Mouse (Mus musculus): Measurements from ENCODE around the gene Fen1.
A peak's percentile ranks its signal among the peaks of the same experiment; 100 is the strongest.

DNA sequence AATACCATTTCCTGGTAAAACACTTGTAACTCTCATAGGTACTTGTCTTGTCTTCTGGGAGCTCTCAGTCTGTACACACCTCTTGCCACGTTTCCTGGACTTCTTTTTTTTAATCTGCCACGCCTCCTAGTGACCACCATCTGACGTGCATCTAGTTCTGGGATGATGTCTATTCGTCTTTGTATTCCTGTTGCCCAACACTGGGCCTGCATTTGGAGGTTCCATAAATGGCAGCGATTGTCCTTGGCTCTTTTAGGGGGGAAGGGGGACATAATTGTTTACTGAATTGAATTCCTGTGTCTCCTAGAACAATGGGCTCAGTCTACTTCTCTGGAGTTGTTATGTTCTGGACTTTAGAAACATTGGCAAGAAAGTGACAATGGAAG is 640 bp upstream of the Fen1 start:
- TF ChIP-seq USF1 (IDR thresholded peaks at IDR 0.05; ENCODE audit: low read depth) (no peak), CTCF (IDR thresholded peaks at IDR 0.05; ENCODE audit: control insufficient read depth, insufficient read depth, insufficient read length) (no peak), MYOG (IDR thresholded peaks at IDR 0.05; ENCODE audit: control insufficient read depth, extremely low read depth, insufficient read length) (no peak), MYOD1 (IDR thresholded peaks at IDR 0.05; ENCODE audit: control insufficient read depth, insufficient read length, low read depth) (no peak), CEBPB (IDR thresholded peaks at IDR 0.05; ENCODE audit: low read depth) (peak; percentile 39), MAX (IDR thresholded peaks at IDR 0.05) (peak; percentile 49)

Data from C2C12 (cell line).